7 mouse cellular contexts compared by ENCODE assay signal in the genomic region with DNA sequence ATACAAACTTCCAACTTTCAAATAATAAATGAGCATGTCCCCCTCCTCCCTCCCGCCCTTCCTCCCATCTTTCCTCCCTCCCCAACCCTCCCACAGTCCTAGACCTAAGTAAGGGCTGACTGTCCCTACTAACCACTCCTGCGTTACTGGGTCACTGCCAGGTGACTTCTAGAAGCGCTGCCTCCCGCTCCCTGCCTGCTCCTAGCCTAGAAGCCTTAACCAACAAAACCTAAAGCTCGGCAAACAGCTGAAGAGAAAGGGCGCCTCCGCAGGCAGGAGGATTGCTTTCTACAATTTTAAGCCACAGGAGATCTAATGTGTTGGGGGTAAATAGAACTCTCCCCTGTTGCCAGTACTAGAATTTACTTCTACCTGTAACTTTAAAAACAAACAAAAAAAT. TPM values are rescaled to one million over a fixed set of nuclear protein-coding genes. Genes with fewer than 3 reads are reported as not detected.
DNase-seq lines count a peak whose midpoint lies in the region; ATAC-seq and TF ChIP-seq lines count a peak whose summit lies in the region.

No protein-coding gene starts in this region.

- peak overlapping the region; percentile 92 for H3K4me2 ChIP-seq in intestine, embryonic 14.5 days (ENCODE audit: low read length)
- peak overlapping the region; percentile 87 for H3K4me2 ChIP-seq in limb, embryonic 13.5 days (replicated peaks)
- peak overlapping the region; percentile 95 for H3K4me2 ChIP-seq in midbrain, embryonic 12.5 days (replicated peaks)
- peak overlapping the region; percentile 92 for H3K4me2 ChIP-seq in stomach, embryonic 14.5 days (replicated peaks; ENCODE audit: low read depth, low read length)

- peak; percentile 8 for DNase-seq in adrenal gland, adult 8-10 months
- DNase-seq in cerebellum, adult 2 months = peak; percentile 51 to 68
- peak; percentile 11 to 38 for DNase-seq in frontal cortex, postnatal 36 days (ENCODE audit: low spot score in 2 of 2)
- no peak for DNase-seq in intestine, embryonic 14.5 days (ENCODE audit: low spot score)

- no peaks in the 10 kb centered on the region for H3K27me3 ChIP-seq in cerebellum, adult 2 months (ENCODE audit: control insufficient read depth, insufficient read depth, low read length)
- H3K27me3 ChIP-seq in intestine, embryonic 14.5 days (replicated peaks; ENCODE audit: control insufficient read depth, insufficient read depth, low read length) = peaks cover 7% of the 10 kb centered on the region; the same call in 1 of the 2 replicates
- peaks cover 8% of the 10 kb centered on the region; the same call in 1 of the 2 replicates for H3K27me3 ChIP-seq in limb, embryonic 13.5 days
- peaks cover 23% of the 10 kb centered on the region for H3K27me3 ChIP-seq in midbrain, embryonic 12.5 days
- no peaks in the 10 kb centered on the region for H3K27me3 ChIP-seq in stomach, embryonic 14.5 days (ENCODE audit: control insufficient read depth, insufficient read depth, low read length)

- no peak for ATAC-seq in intestine, embryonic 14.5 days (replicated peaks; ENCODE audit: low FRiP score, low TSS enrichment, low read depth)
- no peak for ATAC-seq in limb, embryonic 13.5 days (ENCODE audit: low FRiP score, low read depth)
- no peak for ATAC-seq in midbrain, embryonic 12.5 days (ENCODE audit: low FRiP score, low read depth)
- ATAC-seq in stomach, embryonic 14.5 days (ENCODE audit: insufficient number of reproducible peaks, insufficient read depth, low FRiP score, low read depth) = no peak

- H3K9ac ChIP-seq in intestine, embryonic 14.5 days (ENCODE audit: low read length) = peak overlapping the region; percentile 63
- H3K9ac ChIP-seq in limb, embryonic 13.5 days = peak overlapping the region; percentile 92
- H3K9ac ChIP-seq in midbrain, embryonic 12.5 days (replicated peaks) = no peak overlapping the region
- peak overlapping the region; percentile 55; the same call in 1 of the 2 replicates for H3K9ac ChIP-seq in stomach, embryonic 14.5 days (replicated peaks; ENCODE audit: low read depth, low read length)

- H3K4me1 ChIP-seq in cerebellum, adult 2 months (ENCODE audit: control insufficient read depth, insufficient read depth, low read length) = peaks cover 3% of the 10 kb centered on the region; the same call in 1 of the 2 replicates
- peaks cover 10% of the 10 kb centered on the region; the same call in 1 of the 2 replicates for H3K4me1 ChIP-seq in intestine, embryonic 14.5 days (replicated peaks; ENCODE audit: control insufficient read depth, insufficient read depth, low read length)
- peaks cover 13% of the 10 kb centered on the region; the same call in 1 of the 2 replicates for H3K4me1 ChIP-seq in limb, embryonic 13.5 days
- peaks cover 14% of the 10 kb centered on the region for H3K4me1 ChIP-seq in midbrain, embryonic 12.5 days
- H3K4me1 ChIP-seq in stomach, embryonic 14.5 days (ENCODE audit: control insufficient read depth, insufficient read depth, low read length) = no peaks in the 10 kb centered on the region

- 0 out of 2 replicates have a peak, but pooled peaks have one; percentile 9 for TF ChIP-seq POLR2A in cerebellum, adult 2 months (IDR thresholded peaks at IDR 0.05; ENCODE audit: borderline replicate concordance, insufficient read depth, low read length)

- H3K4me3 ChIP-seq in cerebellum, adult 2 months (replicated peaks; ENCODE audit: insufficient read depth, low read depth, low read length) = peak overlapping the region; percentile 83
- H3K4me3 ChIP-seq in intestine, embryonic 14.5 days (ENCODE audit: low read depth, low read length) = peak overlapping the region; percentile 68
- H3K4me3 ChIP-seq in limb, embryonic 13.5 days = peak overlapping the region; percentile 84
- H3K4me3 ChIP-seq in midbrain, embryonic 12.5 days = peak overlapping the region; percentile 68
- peak overlapping the region; percentile 80 for H3K4me3 ChIP-seq in stomach, embryonic 14.5 days (ENCODE audit: low read depth, low read length)

- 4% methylated on average over 7 of the region's 7 CpGs for whole genome bisulfite sequencing in cerebellum, adult 2 months
- 17% methylated on average over 7 of the region's 7 CpGs for WGBS in intestine, embryonic 14.5 days
- WGBS in limb, embryonic 13.5 days = 10% methylated on average over 7 of the region's 7 CpGs
- 18% methylated on average over 7 of the region's 7 CpGs for WGBS in midbrain, embryonic 12.5 days
- WGBS in stomach, embryonic 14.5 days = 14% methylated on average over 7 of the region's 7 CpGs

- no peaks in the 10 kb centered on the region for H3K9me3 ChIP-seq in intestine, embryonic 14.5 days (ENCODE audit: control insufficient read depth, low read length)
- H3K9me3 ChIP-seq in limb, embryonic 13.5 days = no peaks in the 10 kb centered on the region
- no peaks in the 10 kb centered on the region for H3K9me3 ChIP-seq in midbrain, embryonic 12.5 days
- H3K9me3 ChIP-seq in stomach, embryonic 14.5 days (ENCODE audit: control insufficient read depth, low read depth, low read length) = no peaks in the 10 kb centered on the region

- TF ChIP-seq CTCF in cerebellum, adult 2 months (IDR thresholded peaks at IDR 0.05; ENCODE audit: borderline replicate concordance, insufficient read depth, low read depth, low read length) = peak; percentile 28; the same call in 1 of the 2 replicates

- no peaks in the 10 kb centered on the region for H3K36me3 ChIP-seq in intestine, embryonic 14.5 days (ENCODE audit: control insufficient read depth, insufficient read depth, low read length)
- H3K36me3 ChIP-seq in limb, embryonic 13.5 days = no peaks in the 10 kb centered on the region; the same call in 1 of the 2 replicates
- no peaks in the 10 kb centered on the region for H3K36me3 ChIP-seq in midbrain, embryonic 12.5 days
- H3K36me3 ChIP-seq in stomach, embryonic 14.5 days (ENCODE audit: control insufficient read depth, insufficient read depth, low read length) = no peaks in the 10 kb centered on the region

- H3K27ac ChIP-seq in cerebellum, adult 2 months (ENCODE audit: insufficient read depth, low read length) = no peak overlapping the region
- H3K27ac ChIP-seq in intestine, embryonic 14.5 days (ENCODE audit: low read depth) = no peak overlapping the region
- peak overlapping the region; percentile 94; the same call in 1 of the 2 replicates for H3K27ac ChIP-seq in limb, embryonic 13.5 days
- H3K27ac ChIP-seq in midbrain, embryonic 12.5 days (replicated peaks) = no peak overlapping the region
- H3K27ac ChIP-seq in stomach, embryonic 14.5 days (ENCODE audit: low read length) = no peak overlapping the region

RNA-seq across cellular contexts. Expression of gene Kctd12, which starts 2.0 kb away (rescaled TPM):
- total RNA-seq in adrenal gland, adult 8-10 months (2022) = 10 to 100 TPM; 26.3 to 37.8 (median 34.1) TPM
- 45.8 and 49.4 TPM in 2 replicates for polyA plus RNA-seq in cerebellum, adult 2 months (2012; rRNA removed)
- 20.3 and 22.5 TPM in 2 replicates for polyA plus RNA-seq in intestine, embryonic 14.5 days (2014; fragmentation: Nextera tagmentation; extraction: Ambion mirVana)
- polyA plus RNA-seq in limb, embryonic 13.5 days (2015; fragmentation: Nextera tagmentation; extraction: Ambion mirVana) = 41.4 and 45.1 TPM in 2 replicates
- 8.7 and 12.6 TPM in 2 replicates for polyA plus RNA-seq in midbrain, embryonic 12.5 days (2016; fragmentation: Nextera tagmentation; extraction: Ambion mirVana)
- 23.2 and 28.4 TPM in 2 replicates for polyA plus RNA-seq in stomach, embryonic 14.5 days (2014; fragmentation: Nextera tagmentation; extraction: Ambion mirVana)
